Mouse (Mus musculus): ENCODE measurements around the gene Elp1. TPM values are rescaled to one million over a fixed set of nuclear protein-coding genes. Genes with fewer than 3 reads are reported as not detected.

Gene Elp1
- polyA plus RNA-seq, 1 experiment from 2014 or later: 101 TPM

GRCm38 (mm10) chr4:56840297-56840696, 38.2 kb upstream of the Elp1 start:
- no peak for DNase-seq (ENCODE audit: low spot score)
- Histone ChIP-seq H3K9ac (ENCODE audit: low read length) (no peak overlapping the region), H3K27me3 (ENCODE audit: control insufficient read depth, insufficient read depth, low read length) (no peaks in the 10 kb centered on the region), H3K9me3 (ENCODE audit: control insufficient read depth, low read length) (no peaks in the 10 kb centered on the region), H3K4me1 (ENCODE audit: control insufficient read depth, insufficient read depth, low read length) (no peaks in the 10 kb centered on the region), H3K4me2 (ENCODE audit: low read depth, severe bottlenecking) (no peak overlapping the region), H3K4me3 (ENCODE audit: low read depth, low read length) (no peak overlapping the region), H3K36me3 (ENCODE audit: control insufficient read depth, insufficient read depth, low read length) (peaks cover 3% of the 10 kb centered on the region; the same call in 1 of the 2 replicates), H3K27ac (replicated peaks; ENCODE audit: low read depth, low read length) (no peak overlapping the region)
- 86% methylated on average over 3 of the region's 3 CpGs for WGBS
- ATAC-seq (ENCODE audit: insufficient number of reproducible peaks, low FRiP score, low TSS enrichment, low read depth): no peak

GRCm38 (mm10) chr4:56837661-56838060, 35.5 kb upstream of the Elp1 start:
- no peak for ATAC-seq (ENCODE audit: insufficient number of reproducible peaks, low FRiP score, low TSS enrichment, low read depth)
- Histone ChIP-seq H3K27me3 (ENCODE audit: control insufficient read depth, insufficient read depth, low read length) (no peaks in the 10 kb centered on the region), H3K4me3 (ENCODE audit: low read depth, low read length) (no peak overlapping the region), H3K4me2 (ENCODE audit: low read depth, severe bottlenecking) (no peak overlapping the region), H3K9ac (ENCODE audit: low read length) (no peak overlapping the region), H3K9me3 (ENCODE audit: control insufficient read depth, low read length) (no peaks in the 10 kb centered on the region), H3K36me3 (ENCODE audit: control insufficient read depth, insufficient read depth, low read length) (no peaks in the 10 kb centered on the region), H3K4me1 (ENCODE audit: control insufficient read depth, insufficient read depth, low read length) (no peaks in the 10 kb centered on the region), H3K27ac (replicated peaks; ENCODE audit: low read depth, low read length) (no peak overlapping the region)
- no peak for DNase-seq (ENCODE audit: low spot score)
- WGBS: 90% methylated on average over 6 of the region's 6 CpGs

GRCm38 (mm10) chr4:56831998-56832397, 29.9 kb upstream of the Elp1 start:
- Histone ChIP-seq H3K4me1 (ENCODE audit: control insufficient read depth, insufficient read depth, low read length) (no peaks in the 10 kb centered on the region), H3K36me3 (ENCODE audit: control insufficient read depth, insufficient read depth, low read length) (0 out of 2 replicates have a peak, but pooled peaks cover 3% of the 10 kb centered on the region)

GRCm38 (mm10) chr4:56831013-56831609, 29.0 kb upstream of the Elp1 start:
- 61% methylated on average over 13 of the region's 13 CpGs for WGBS
- no peak overlapping the region for H3K4me3 ChIP-seq (ENCODE audit: low read depth, low read length)
- ATAC-seq (ENCODE audit: insufficient number of reproducible peaks, low FRiP score, low TSS enrichment, low read depth) (no peak), DNase-seq (ENCODE audit: low spot score) (no peak)
- no peak overlapping the region for H3K9ac ChIP-seq (ENCODE audit: low read length)
- H3K27ac ChIP-seq (replicated peaks; ENCODE audit: low read depth, low read length): no peak overlapping the region
- 0 out of 2 replicates have a peak, but pooled peaks cover 3% of the 10 kb centered on the region for H3K36me3 ChIP-seq (ENCODE audit: control insufficient read depth, insufficient read depth, low read length)
- no peaks in the 10 kb centered on the region for H3K4me1 ChIP-seq (ENCODE audit: control insufficient read depth, insufficient read depth, low read length)
- H3K27me3 ChIP-seq (ENCODE audit: control insufficient read depth, insufficient read depth, low read length): no peaks in the 10 kb centered on the region
- H3K4me2 ChIP-seq (ENCODE audit: low read depth, severe bottlenecking): no peak overlapping the region
- no peaks in the 10 kb centered on the region for H3K9me3 ChIP-seq (ENCODE audit: control insufficient read depth, low read length)

More at GRCm38 (mm10) chr4:56831998-56832397, 29.9 kb upstream of the Elp1 start:
- Histone ChIP-seq H3K4me3 (ENCODE audit: low read depth, low read length) (no peak overlapping the region), H3K9ac (ENCODE audit: low read length) (no peak overlapping the region), H3K27ac (replicated peaks; ENCODE audit: low read depth, low read length) (no peak overlapping the region), H3K9me3 (ENCODE audit: control insufficient read depth, low read length) (no peaks in the 10 kb centered on the region), H3K27me3 (ENCODE audit: control insufficient read depth, insufficient read depth, low read length) (no peaks in the 10 kb centered on the region), H3K4me2 (ENCODE audit: low read depth, severe bottlenecking) (no peak overlapping the region)
- DNase-seq (ENCODE audit: low spot score) (no peak), ATAC-seq (ENCODE audit: insufficient number of reproducible peaks, low FRiP score, low TSS enrichment, low read depth) (no peak)
- 88% methylated on average over 7 of the region's 7 CpGs for WGBS

GRCm38 (mm10) chr4:56829511-56829921, 27.4 kb upstream of the Elp1 start:
- DNase-seq (ENCODE audit: low spot score) (no peak), ATAC-seq (ENCODE audit: insufficient number of reproducible peaks, low FRiP score, low TSS enrichment, low read depth) (no peak; the same call in 1 of the 2 replicates)
- Histone ChIP-seq H3K36me3 (ENCODE audit: control insufficient read depth, insufficient read depth, low read length) (0 out of 2 replicates have a peak, but pooled peaks cover 3% of the 10 kb centered on the region), H3K4me1 (ENCODE audit: control insufficient read depth, insufficient read depth, low read length) (no peaks in the 10 kb centered on the region), H3K9me3 (ENCODE audit: control insufficient read depth, low read length) (no peaks in the 10 kb centered on the region), H3K27ac (replicated peaks; ENCODE audit: low read depth, low read length) (no peak overlapping the region), H3K27me3 (ENCODE audit: control insufficient read depth, insufficient read depth, low read length) (no peaks in the 10 kb centered on the region), H3K4me3 (ENCODE audit: low read depth, low read length) (no peak overlapping the region), H3K9ac (ENCODE audit: low read length) (no peak overlapping the region), H3K4me2 (ENCODE audit: low read depth, severe bottlenecking) (no peak overlapping the region)
- WGBS: 70% methylated on average over 7 of the region's 7 CpGs

GRCm38 (mm10) chr4:56828932-56829331, 26.8 kb upstream of the Elp1 start:
- H3K4me3 ChIP-seq (ENCODE audit: low read depth, low read length): no peak overlapping the region
- no peak for DNase-seq (ENCODE audit: low spot score)
- H3K9ac ChIP-seq (ENCODE audit: low read length): no peak overlapping the region
- H3K27me3 ChIP-seq (ENCODE audit: control insufficient read depth, insufficient read depth, low read length): no peaks in the 10 kb centered on the region
- H3K4me1 ChIP-seq (ENCODE audit: control insufficient read depth, insufficient read depth, low read length): no peaks in the 10 kb centered on the region
- no peak overlapping the region for H3K27ac ChIP-seq (replicated peaks; ENCODE audit: low read depth, low read length)
- 0 out of 2 replicates have a peak, but pooled peaks cover 3% of the 10 kb centered on the region for H3K36me3 ChIP-seq (ENCODE audit: control insufficient read depth, insufficient read depth, low read length)
- ATAC-seq (ENCODE audit: insufficient number of reproducible peaks, low FRiP score, low TSS enrichment, low read depth): no peak
- WGBS: 82% methylated on average over 3 of the region's 3 CpGs
- no peak overlapping the region for H3K4me2 ChIP-seq (ENCODE audit: low read depth, severe bottlenecking)
- H3K9me3 ChIP-seq (ENCODE audit: control insufficient read depth, low read length): no peaks in the 10 kb centered on the region

- ATAC-seq (ENCODE audit: insufficient number of reproducible peaks, low FRiP score, low TSS enrichment, low read depth): no peak
- Histone ChIP-seq H3K9me3 (ENCODE audit: control insufficient read depth, low read length) (no peaks in the 10 kb centered on the region), H3K27me3 (ENCODE audit: control insufficient read depth, insufficient read depth, low read length) (no peaks in the 10 kb centered on the region), H3K4me1 (ENCODE audit: control insufficient read depth, insufficient read depth, low read length) (no peaks in the 10 kb centered on the region), H3K4me3 (ENCODE audit: low read depth, low read length) (no peak overlapping the region), H3K27ac (replicated peaks; ENCODE audit: low read depth, low read length) (no peak overlapping the region), H3K36me3 (ENCODE audit: control insufficient read depth, insufficient read depth, low read length) (0 out of 2 replicates have a peak, but pooled peaks cover 2% of the 10 kb centered on the region), H3K9ac (ENCODE audit: low read length) (no peak overlapping the region), H3K4me2 (ENCODE audit: low read depth, severe bottlenecking) (no peak overlapping the region)
- 92% methylated on average over 9 of the region's 9 CpGs for WGBS
- no peak for DNase-seq (ENCODE audit: low spot score)
Observed at GRCm38 (mm10) chr4:56824231-56824630, 22.1 kb upstream of the Elp1 start.

GRCm38 (mm10) chr4:56820017-56820550, 18.0 kb upstream of the Elp1 start:
- Histone ChIP-seq H3K27me3 (ENCODE audit: control insufficient read depth, insufficient read depth, low read length) (no peaks in the 10 kb centered on the region), H3K4me3 (ENCODE audit: low read depth, low read length) (no peak overlapping the region), H3K36me3 (ENCODE audit: control insufficient read depth, insufficient read depth, low read length) (0 out of 2 replicates have a peak, but pooled peaks cover 2% of the 10 kb centered on the region), H3K9me3 (ENCODE audit: control insufficient read depth, low read length) (no peaks in the 10 kb centered on the region), H3K9ac (ENCODE audit: low read length) (no peak overlapping the region), H3K4me1 (ENCODE audit: control insufficient read depth, insufficient read depth, low read length) (peaks cover 4% of the 10 kb centered on the region; the same call in 1 of the 2 replicates), H3K4me2 (ENCODE audit: low read depth, severe bottlenecking) (no peak overlapping the region), H3K27ac (replicated peaks; ENCODE audit: low read depth, low read length) (no peak overlapping the region)
- DNase-seq (ENCODE audit: low spot score) (no peak), ATAC-seq (ENCODE audit: insufficient number of reproducible peaks, low FRiP score, low TSS enrichment, low read depth) (no peak)

Data from limb, embryonic 11.5 days (tissue).